Mouse (Mus musculus): ENCODE data around the gene Synpo2. TPM values are rescaled to one million over a fixed set of nuclear protein-coding genes. Genes with fewer than 3 reads are reported as not detected.
A peak's percentile ranks its signal among the peaks of the same experiment; 100 is the strongest.

Synpo2 gene
- polyA plus RNA-seq, 1 experiment, result 5.4 TPM

DNA sequence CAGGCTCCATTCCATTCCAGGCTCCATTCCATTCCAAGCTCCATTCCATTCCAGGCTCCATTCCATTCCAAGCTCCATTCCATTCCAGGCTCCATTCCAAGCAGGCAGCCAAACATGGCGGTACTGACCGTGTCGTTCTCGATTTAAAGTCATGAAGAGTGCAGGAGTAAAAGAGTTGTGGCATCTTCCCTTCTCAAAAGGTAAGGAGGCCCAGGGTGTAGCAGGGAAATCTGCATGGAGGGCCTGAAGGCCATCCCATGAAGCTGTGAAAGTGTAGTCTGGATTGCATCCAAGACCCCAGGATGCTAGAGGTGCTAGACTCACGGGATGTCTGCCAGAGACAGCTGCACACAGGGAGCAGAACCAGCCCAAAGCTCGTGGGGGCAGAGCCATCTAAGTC lies 28.8 kb upstream of the Synpo2 start:
- Histone ChIP-seq H3K36me3 (ENCODE audit: control insufficient read depth, insufficient read depth, low read length) (no peaks in the 10 kb centered on the region), H3K27me3 (replicated peaks; ENCODE audit: control insufficient read depth, insufficient read depth, low read length) (no peaks in the 10 kb centered on the region), H3K27ac (ENCODE audit: insufficient read depth, low read depth, low read length) (peak overlapping the region; percentile 81), H3K4me1 (ENCODE audit: control insufficient read depth, insufficient read depth, low read length) (no peaks in the 10 kb centered on the region), H3K4me3 (ENCODE audit: insufficient read depth, low read depth, low read length) (peak overlapping the region; percentile 85)
- DNase-seq, result peak; percentile 13
- WGBS, result 33% methylated on average over 6 of the region's 6 CpGs
- TF ChIP-seq CTCF (conservative IDR thresholded peaks at IDR 0.05; ENCODE audit: insufficient read depth, insufficient read length, low read depth, low read length), result no peak
- no peak for TF ChIP-seq POLR2A (IDR thresholded peaks at IDR 0.05; ENCODE audit: low read depth, low read length)

DNA sequence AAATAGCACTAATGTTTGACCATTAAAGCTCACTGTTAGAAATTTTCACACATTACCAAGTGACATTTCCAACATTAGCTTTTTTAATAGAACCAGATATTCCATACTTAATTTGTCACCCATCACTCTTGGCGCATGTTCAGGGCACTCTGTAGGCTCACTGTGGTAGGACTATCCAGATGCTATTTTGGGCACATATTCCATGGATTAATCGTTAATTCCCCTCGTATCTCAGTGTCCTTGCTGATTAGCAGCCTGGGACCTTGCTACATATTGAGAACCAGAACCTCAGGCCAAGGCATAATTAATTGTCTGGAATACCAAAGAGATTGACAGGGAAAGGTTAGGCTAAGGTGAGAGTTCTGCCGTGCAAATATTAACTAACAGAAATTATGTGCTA lies 22.8 kb upstream of the Synpo2 start:
- no peak for DNase-seq
- H3K4me1 ChIP-seq (ENCODE audit: control insufficient read depth, insufficient read depth, low read length), result no peaks in the 10 kb centered on the region
- no peak overlapping the region for H3K4me3 ChIP-seq (ENCODE audit: insufficient read depth, low read depth, low read length)
- TF ChIP-seq CTCF (conservative IDR thresholded peaks at IDR 0.05; ENCODE audit: insufficient read depth, insufficient read length, low read depth, low read length) (no peak), POLR2A (IDR thresholded peaks at IDR 0.05; ENCODE audit: low read depth, low read length) (no peak)
- H3K36me3 ChIP-seq (ENCODE audit: control insufficient read depth, insufficient read depth, low read length), result no peaks in the 10 kb centered on the region
- H3K27me3 ChIP-seq (replicated peaks; ENCODE audit: control insufficient read depth, insufficient read depth, low read length), result no peaks in the 10 kb centered on the region
- 52% methylated on average over 4 of the region's 4 CpGs for WGBS
- H3K27ac ChIP-seq (ENCODE audit: insufficient read depth, low read depth, low read length), result no peak overlapping the region

DNA sequence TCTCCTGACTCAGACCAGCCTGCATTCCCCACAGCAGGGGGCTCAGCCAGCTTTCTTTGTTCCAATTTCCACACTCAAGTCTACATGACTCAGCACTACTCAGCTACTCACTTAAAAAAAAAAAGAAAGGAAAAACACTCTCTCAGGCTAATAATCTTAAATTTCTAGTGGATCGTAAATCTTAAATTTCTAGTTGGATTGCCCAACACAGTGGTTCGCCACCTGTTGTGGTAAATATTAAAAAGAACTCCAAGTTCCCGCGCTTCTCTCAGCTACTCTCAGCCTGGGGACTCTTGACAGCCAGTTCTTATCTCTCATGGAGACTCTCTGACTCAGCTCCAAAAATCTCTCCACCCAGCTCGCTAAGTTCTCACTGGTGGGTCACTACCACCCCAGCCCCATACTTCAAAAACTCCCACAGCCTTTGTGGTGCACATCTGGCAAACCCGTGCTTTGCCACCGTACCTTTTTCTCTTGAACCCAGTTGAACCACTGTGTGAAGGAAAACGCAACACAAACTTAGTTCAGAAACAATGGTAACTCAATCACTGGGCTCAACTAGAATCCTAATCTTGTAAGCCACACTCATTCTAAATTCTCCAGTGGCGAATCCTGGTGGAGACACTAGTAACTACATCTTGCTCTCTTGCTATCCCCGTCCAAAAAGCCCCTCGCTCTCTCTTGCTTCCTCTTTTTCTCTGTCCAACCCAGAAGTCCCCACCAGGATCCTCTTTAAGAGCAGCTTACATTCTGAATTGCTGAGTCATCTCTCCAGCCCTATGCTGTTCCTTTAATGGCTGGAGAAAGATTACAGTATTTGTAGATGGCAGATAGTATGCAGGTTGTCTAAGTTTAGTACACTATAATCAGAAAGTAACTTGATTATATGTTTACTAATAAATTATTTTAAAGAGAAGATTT lies 20.5 kb upstream of the Synpo2 start:
- Histone ChIP-seq H3K36me3 (ENCODE audit: control insufficient read depth, insufficient read depth, low read length) (no peaks in the 10 kb centered on the region), H3K27ac (ENCODE audit: insufficient read depth, low read depth, low read length) (no peak overlapping the region), H3K27me3 (replicated peaks; ENCODE audit: control insufficient read depth, insufficient read depth, low read length) (no peaks in the 10 kb centered on the region), H3K4me3 (ENCODE audit: insufficient read depth, low read depth, low read length) (no peak overlapping the region), H3K4me1 (ENCODE audit: control insufficient read depth, insufficient read depth, low read length) (no peaks in the 10 kb centered on the region)
- TF ChIP-seq POLR2A (IDR thresholded peaks at IDR 0.05; ENCODE audit: low read depth, low read length) (no peak), CTCF (conservative IDR thresholded peaks at IDR 0.05; ENCODE audit: insufficient read depth, insufficient read length, low read depth, low read length) (no peak)
- DNase-seq, result no peak
- 82% methylated on average over 11 of the region's 11 CpGs for WGBS

DNA sequence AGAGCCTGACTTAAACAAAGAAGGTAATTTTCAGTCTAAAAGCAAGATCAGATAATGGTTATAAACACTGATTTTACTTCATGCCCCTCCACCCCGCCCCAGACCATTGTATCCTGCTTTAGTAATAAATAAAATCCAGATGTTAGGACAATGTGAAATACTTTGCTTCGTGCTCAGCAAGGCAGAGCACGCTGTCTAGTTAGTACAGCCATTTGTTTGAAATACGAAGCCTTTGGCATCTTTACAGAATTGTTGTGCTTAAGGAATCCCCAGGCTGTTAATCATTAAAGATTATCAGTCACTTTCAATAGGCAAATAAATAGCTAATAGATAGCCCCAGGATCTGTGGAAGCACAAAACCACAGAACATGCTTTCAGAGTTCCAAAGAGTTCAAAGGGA lies 9.7 kb upstream of the Synpo2 start:
- Histone ChIP-seq H3K27ac (ENCODE audit: insufficient read depth, low read depth, low read length) (no peak overlapping the region), H3K36me3 (ENCODE audit: control insufficient read depth, insufficient read depth, low read length) (no peaks in the 10 kb centered on the region), H3K4me3 (ENCODE audit: insufficient read depth, low read depth, low read length) (no peak overlapping the region), H3K27me3 (replicated peaks; ENCODE audit: control insufficient read depth, insufficient read depth, low read length) (no peaks in the 10 kb centered on the region), H3K4me1 (ENCODE audit: control insufficient read depth, insufficient read depth, low read length) (no peaks in the 10 kb centered on the region)
- TF ChIP-seq CTCF (conservative IDR thresholded peaks at IDR 0.05; ENCODE audit: insufficient read depth, insufficient read length, low read depth, low read length) (no peak), POLR2A (IDR thresholded peaks at IDR 0.05; ENCODE audit: low read depth, low read length) (no peak)
- 38% methylated on average over 4 of the region's 4 CpGs for WGBS
- no peak for DNase-seq

DNA sequence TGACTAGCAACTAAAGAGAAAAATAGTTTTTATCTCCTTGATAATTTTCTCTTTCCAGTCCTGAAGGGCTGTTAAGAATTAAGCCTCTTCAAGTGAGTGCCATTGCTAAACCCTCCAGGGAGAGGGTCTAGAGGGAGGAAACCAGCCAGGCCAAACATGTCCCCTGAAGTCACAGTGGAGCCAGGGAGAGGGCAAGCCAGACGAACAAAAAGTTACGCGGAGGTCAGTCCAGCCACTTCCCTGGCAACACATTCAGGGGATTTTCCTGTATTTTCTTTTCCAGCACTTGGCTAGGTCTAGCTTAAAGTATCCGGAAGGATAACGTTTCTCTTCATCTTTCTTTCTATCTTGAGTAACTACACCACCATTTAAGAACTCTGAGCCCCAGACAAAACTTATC lies 8.4 kb upstream of the Synpo2 start:
- 51% methylated on average over 5 of the region's 5 CpGs for WGBS
- 0 out of 2 replicates have a peak overlapping the region, but pooled peaks have one; percentile 31 for H3K27ac ChIP-seq (ENCODE audit: insufficient read depth, low read depth, low read length)
- no peaks in the 10 kb centered on the region for H3K27me3 ChIP-seq (replicated peaks; ENCODE audit: control insufficient read depth, insufficient read depth, low read length)
- H3K36me3 ChIP-seq (ENCODE audit: control insufficient read depth, insufficient read depth, low read length), result no peaks in the 10 kb centered on the region
- TF ChIP-seq POLR2A (IDR thresholded peaks at IDR 0.05; ENCODE audit: low read depth, low read length) (no peak), CTCF (conservative IDR thresholded peaks at IDR 0.05; ENCODE audit: insufficient read depth, insufficient read length, low read depth, low read length) (no peak)
- no peak overlapping the region for H3K4me3 ChIP-seq (ENCODE audit: insufficient read depth, low read depth, low read length)
- H3K4me1 ChIP-seq (ENCODE audit: control insufficient read depth, insufficient read depth, low read length), result no peaks in the 10 kb centered on the region
- DNase-seq, result no peak

DNA sequence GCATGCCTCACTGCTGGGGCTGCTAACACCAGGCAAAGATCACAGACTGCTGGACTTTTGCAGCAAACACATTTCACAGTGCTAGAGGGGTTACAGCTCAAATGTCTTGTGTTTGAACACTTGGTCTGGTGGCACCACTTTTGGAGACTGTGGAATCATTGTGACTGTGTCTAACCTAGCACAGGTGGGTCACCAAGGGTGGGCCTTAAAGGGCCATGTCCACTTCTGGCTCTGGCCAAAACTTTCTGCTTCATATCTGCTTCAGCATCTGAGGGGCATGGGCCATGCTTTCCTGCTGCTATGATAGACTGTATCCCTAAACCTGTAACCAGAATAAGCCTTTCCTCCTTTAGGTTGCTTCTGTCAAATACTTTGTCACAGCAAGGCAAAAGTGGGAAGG lies 1.5 kb upstream of the Synpo2 start:
- TF ChIP-seq POLR2A (IDR thresholded peaks at IDR 0.05; ENCODE audit: low read depth, low read length), result no peak
- TF ChIP-seq CTCF (conservative IDR thresholded peaks at IDR 0.05; ENCODE audit: insufficient read depth, insufficient read length, low read depth, low read length), result no peak
- H3K36me3 ChIP-seq (ENCODE audit: control insufficient read depth, insufficient read depth, low read length), result no peaks in the 10 kb centered on the region
- no peak overlapping the region for H3K4me3 ChIP-seq (ENCODE audit: insufficient read depth, low read depth, low read length)
- 0 out of 2 replicates have a peak, but pooled peaks cover 3% of the 10 kb centered on the region for H3K4me1 ChIP-seq (ENCODE audit: control insufficient read depth, insufficient read depth, low read length)
- no peaks in the 10 kb centered on the region for H3K27me3 ChIP-seq (replicated peaks; ENCODE audit: control insufficient read depth, insufficient read depth, low read length)
- no peak for DNase-seq
- H3K27ac ChIP-seq (ENCODE audit: insufficient read depth, low read depth, low read length), result no peak overlapping the region

DNA sequence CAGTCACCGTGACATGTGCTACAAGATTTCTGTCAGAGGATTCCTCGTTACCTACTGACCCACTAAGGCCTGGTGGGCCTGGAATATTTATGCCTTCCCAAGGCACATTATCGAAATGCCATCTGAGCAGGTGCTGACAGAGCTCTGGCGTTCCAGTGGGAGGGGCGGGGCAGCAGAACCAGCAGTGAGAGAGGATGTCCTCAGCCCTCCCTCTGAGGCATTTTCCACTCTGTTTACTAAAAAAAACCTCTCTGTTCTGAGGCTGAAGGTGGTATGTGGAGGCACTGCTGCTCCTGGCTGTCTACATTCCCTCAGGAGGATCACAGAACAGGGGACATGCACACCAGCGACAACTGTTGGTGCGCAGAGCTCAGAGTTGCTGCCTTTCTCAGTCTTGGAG lies 1.1 kb upstream of the Synpo2 start:
- Histone ChIP-seq H3K36me3 (ENCODE audit: control insufficient read depth, insufficient read depth, low read length) (no peaks in the 10 kb centered on the region), H3K27ac (ENCODE audit: insufficient read depth, low read depth, low read length) (no peak overlapping the region), H3K27me3 (replicated peaks; ENCODE audit: control insufficient read depth, insufficient read depth, low read length) (no peaks in the 10 kb centered on the region), H3K4me1 (ENCODE audit: control insufficient read depth, insufficient read depth, low read length) (0 out of 2 replicates have a peak, but pooled peaks cover 3% of the 10 kb centered on the region), H3K4me3 (ENCODE audit: insufficient read depth, low read depth, low read length) (no peak overlapping the region)
- 39% methylated on average over 7 of the region's 7 CpGs for WGBS
- no peak for DNase-seq
- TF ChIP-seq POLR2A (IDR thresholded peaks at IDR 0.05; ENCODE audit: low read depth, low read length), result no peak
- no peak for TF ChIP-seq CTCF (conservative IDR thresholded peaks at IDR 0.05; ENCODE audit: insufficient read depth, insufficient read length, low read depth, low read length)

Measured in kidney, adult 2 months (tissue).